ENCODE assay signal across 8 mouse cellular contexts in genomic region chr16:31664287-31664597, GRCm38 (mm10). TPM values are rescaled to one million over a fixed set of nuclear protein-coding genes. Genes with fewer than 3 reads are reported as not detected.
DNase-seq lines count a peak whose midpoint lies in the region; ATAC-seq and TF ChIP-seq lines count a peak whose summit lies in the region.

No protein-coding gene starts in this region.

- peak overlapping the region; percentile 95 for H3K27ac ChIP-seq in gastrocnemius, adult 2 months
- peak overlapping the region; percentile 92 for H3K27ac ChIP-seq in forebrain, embryonic 13.5 days
- peak overlapping the region; percentile 93 for H3K27ac ChIP-seq in liver, embryonic 15.5 days (replicated peaks)

- intact Hi-C loops in gastrocnemius, adult 2 months (cut with DNase I), result loop anchor here (5.0 kb wide), 1 partner anchor 57 kb away; no protein-coding TSS in a partner anchor

- no peaks in the 10 kb centered on the region for H3K9me3 ChIP-seq in forebrain, embryonic 13.5 days (replicated peaks)
- H3K9me3 ChIP-seq in liver, embryonic 15.5 days (replicated peaks), result no peaks in the 10 kb centered on the region

- peaks cover 8% of the 10 kb centered on the region for H3K36me3 ChIP-seq in forebrain, embryonic 13.5 days (ENCODE audit: poor library complexity, severe bottlenecking)
- H3K36me3 ChIP-seq in liver, embryonic 15.5 days (replicated peaks), result peaks cover 17% of the 10 kb centered on the region

- no peaks in the 10 kb centered on the region for H3K27me3 ChIP-seq in forebrain, embryonic 13.5 days
- peaks cover 27% of the 10 kb centered on the region for H3K27me3 ChIP-seq in liver, embryonic 15.5 days

- H3K4me2 ChIP-seq in forebrain, embryonic 13.5 days, result peak overlapping the region; percentile 76
- peak overlapping the region; percentile 95 for H3K4me2 ChIP-seq in liver, embryonic 15.5 days

- peaks cover 43% of the 10 kb centered on the region for H3K4me1 ChIP-seq in forebrain, embryonic 13.5 days
- peaks cover 41% of the 10 kb centered on the region for H3K4me1 ChIP-seq in liver, embryonic 15.5 days (replicated peaks)

- H3K9ac ChIP-seq in forebrain, embryonic 13.5 days, result peak overlapping the region; percentile 86
- peak overlapping the region; percentile 97 for H3K9ac ChIP-seq in liver, embryonic 15.5 days

- TF ChIP-seq CTCF in gastrocnemius, adult 2 months (IDR thresholded peaks at IDR 0.05), result no peak

- peak; percentile 20 for ATAC-seq in CD4-positive, CD25-positive, alpha-beta regulatory T cell, adult 4 months
- peak; percentile 81 for ATAC-seq in forebrain, embryonic 13.5 days
- ATAC-seq in liver, embryonic 15.5 days (ENCODE audit: insufficient read depth), result peak; percentile 66

- WGBS in forebrain, embryonic 13.5 days, result 0% methylated on average over 33 of the region's 36 CpGs
- WGBS in liver, embryonic 15.5 days (ENCODE audit: insufficient replicate concordance), result under 1% methylated on average over 36 of the region's 36 CpGs

- H3K4me3 ChIP-seq in gastrocnemius, adult 2 months, result peak overlapping the region; percentile 96
- H3K4me3 ChIP-seq in forebrain, embryonic 13.5 days, result peak overlapping the region; percentile 88
- H3K4me3 ChIP-seq in liver, embryonic 15.5 days (replicated peaks), result peak overlapping the region; percentile 99

- DNase-seq in gastrocnemius, adult 2 months, result no peak
- DNase-seq in gastrocnemius, adult 18-20 months (ENCODE audit: low spot score), result no peak
- no peak for DNase-seq in layer of hippocampus, postnatal 10 days (ENCODE audit: low spot score in 2 of 2)
- no peak for DNase-seq in urinary bladder, postnatal 4 days (ENCODE audit: low spot score in 2 of 2)
- DNase-seq in spleen, postnatal 10 days (ENCODE audit: low spot score in 2 of 2), result no peak

RNA-seq across cellular contexts. Expression of gene Dlg1, which starts 1.0 kb away (rescaled TPM):
- total RNA-seq in gastrocnemius, adult 2 months (2021), result 10 to 100 TPM; 58.7 to 60.8 TPM
- total RNA-seq in gastrocnemius, adult 18-20 months (2021), result 10 to 100 TPM; 59.5 to 60.6 TPM
- polyA plus RNA-seq in CD4-positive, CD25-positive, alpha-beta regulatory T cell, adult 4 months (2017; shearing (Covaris generic)), result 10 to 100 TPM; 23.9 to 29.4 TPM
- polyA plus RNA-seq in forebrain, embryonic 13.5 days (2015; fragmentation: Nextera tagmentation; extraction: Ambion mirVana), result 17.9 and 19.7 TPM in 2 replicates
- polyA plus RNA-seq in liver, embryonic 15.5 days (2015; fragmentation: Nextera tagmentation; extraction: Ambion mirVana), result 6.6 and 7.6 TPM in 2 replicates
- 10 to 100 TPM; 49.9 to 59.7 TPM for total RNA-seq in layer of hippocampus, postnatal 10 days (2021)

Comparison
In these comparisons a context has a peak if more than half of its experiments do, and no peak if none do; other contexts are left out.
1. ATAC-seq: peak in every context shown above with its lines; median percentile 81 in forebrain, embryonic 13.5 days; 66 in liver, embryonic 15.5 days; 20 in CD4-positive, CD25-positive, alpha-beta regulatory T cell, adult 4 months.